Mouse (Mus musculus) liver, postnatal 0 days (tissue): ENCODE measurements around the gene Pou2af1.

Experiments used
- CTCF ChIP-seq: sonication (generic); IDR thresholded peaks from 2 replicates; pipeline ENCODE4 v1.5.1; 2016; ENCODE audit warnings: antibody characterized with exemption, low read depth
- EP300 ChIP-seq: IDR thresholded peaks from 2 replicates; pipeline ENCODE4 v1.6.1; 2016; ENCODE audit warnings: antibody characterized with exemption, low read depth, mild to moderate bottlenecking

- no peak for TF ChIP-seq CTCF
- TF ChIP-seq EP300: no peak
These were observed 17.3 kb downstream of the Pou2af1 start for GRCm38 (mm10) chr9:51230701-51231389.
